Mouse (Mus musculus) mesoderm, embryonic 11.5 days (tissue): ENCODE results near the gene Arvcf.

Experiments
- DNase-seq: peaks from one replicate; pipeline ENCODE4 v3.0.0-alpha.2; 2012; ENCODE audit warnings: low read depth, low spot score

Gene Arvcf

DNA sequence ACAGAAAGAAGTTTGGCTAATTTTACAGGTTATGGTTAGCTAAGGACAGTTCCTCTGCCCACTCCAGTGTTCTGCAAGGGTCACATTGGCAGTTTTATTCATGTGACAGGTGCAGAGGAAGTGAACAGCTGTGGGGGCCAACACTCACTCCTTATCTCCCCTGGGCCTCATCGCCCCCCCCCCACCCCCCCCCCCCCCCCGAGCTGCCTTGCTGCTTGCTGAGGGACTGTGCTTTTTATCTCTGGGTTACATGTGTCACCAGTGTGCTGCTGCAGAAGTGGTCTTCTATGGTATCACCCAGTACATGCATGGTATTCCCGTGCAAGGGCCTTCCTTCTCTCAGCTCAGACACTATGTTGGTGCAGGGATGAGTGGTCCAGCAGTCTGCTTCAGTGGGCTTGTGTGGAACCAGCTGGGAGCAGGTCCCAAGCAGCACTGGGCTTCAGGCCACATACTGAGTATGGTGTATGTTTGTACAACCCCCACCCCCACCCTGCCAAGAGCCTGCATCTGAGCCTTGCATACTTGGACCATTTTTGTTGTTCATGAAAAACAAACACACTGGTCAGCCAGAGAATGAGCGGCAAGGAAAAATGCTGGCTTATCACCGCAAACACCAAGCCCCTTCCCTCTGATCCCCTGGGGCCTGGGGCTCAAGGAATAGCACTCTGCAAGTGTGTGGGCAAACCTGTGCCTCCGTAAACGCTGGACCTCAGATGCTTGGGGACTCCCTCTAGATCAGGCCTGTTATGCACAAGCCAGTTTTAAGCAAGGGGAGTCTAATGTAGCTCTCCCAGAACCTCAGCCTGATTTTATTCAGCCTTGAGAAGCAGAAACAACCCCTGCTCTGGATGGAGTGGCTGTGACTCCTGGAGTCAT lies 40.0 kb downstream of the Arvcf start:
- no peak for DNase-seq

DNA sequence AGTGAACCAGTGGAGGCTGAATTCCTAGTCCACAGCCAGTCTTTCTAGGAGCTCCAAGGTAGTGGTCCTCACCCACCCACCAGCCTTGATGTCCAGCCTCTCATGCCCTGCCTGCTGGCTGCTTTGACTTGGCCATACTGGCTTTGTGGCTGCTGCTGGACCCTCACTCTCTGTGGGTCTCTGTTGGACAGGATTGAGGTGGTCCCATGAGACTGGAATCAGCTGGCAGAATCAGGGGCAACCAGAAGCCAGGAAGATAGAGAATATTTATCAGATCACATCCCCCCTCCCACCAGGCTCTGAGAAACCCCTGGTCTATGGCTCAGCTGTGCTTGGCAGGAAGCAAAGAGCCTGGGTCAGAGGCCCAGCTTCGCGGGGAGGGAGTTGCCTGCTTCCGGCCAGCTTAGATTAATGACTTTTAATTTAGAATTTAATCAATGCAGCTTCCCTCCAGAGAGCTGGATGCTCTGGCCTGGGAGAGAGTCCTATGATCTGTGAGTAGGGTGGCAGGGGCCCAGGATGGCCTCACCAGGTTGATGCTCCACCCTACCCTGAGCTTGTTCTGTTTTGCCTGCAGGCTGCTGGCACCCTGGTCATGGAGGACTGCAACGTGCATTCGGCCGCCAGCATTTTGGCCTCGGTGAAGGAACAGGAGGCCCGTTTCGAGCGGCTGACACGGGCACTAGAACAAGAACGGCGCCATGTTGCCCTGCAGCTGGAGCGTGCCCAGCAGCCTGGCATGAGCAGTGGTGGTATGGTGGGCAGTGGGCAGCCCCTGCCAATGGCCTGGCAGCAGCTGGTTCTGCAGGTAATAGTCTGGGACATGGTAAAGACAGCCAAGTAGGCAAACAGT lies 40.8 kb downstream of the Arvcf start:
- no peak for DNase-seq

DNA sequence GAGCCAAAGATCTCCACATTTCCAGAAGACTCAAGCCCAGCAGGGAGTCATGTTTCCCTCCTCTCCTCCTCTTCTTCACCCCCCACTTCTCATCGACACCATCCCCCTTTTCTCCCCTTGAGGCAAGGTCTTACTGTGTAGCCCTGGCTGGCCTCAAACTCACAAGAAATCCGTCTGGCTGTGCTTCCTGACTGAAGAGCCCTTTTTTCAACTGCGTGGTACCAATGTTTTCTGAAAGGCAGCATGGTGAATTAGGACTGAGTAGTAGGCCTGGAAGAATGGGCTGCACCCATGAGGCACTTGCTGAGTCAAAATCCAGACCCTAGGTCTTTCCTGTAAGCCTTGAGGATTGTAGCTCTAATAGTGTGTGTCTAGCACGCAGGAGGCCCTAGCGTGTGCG lies 42.4 kb downstream of the Arvcf start:
- DNase-seq = no peak

DNA sequence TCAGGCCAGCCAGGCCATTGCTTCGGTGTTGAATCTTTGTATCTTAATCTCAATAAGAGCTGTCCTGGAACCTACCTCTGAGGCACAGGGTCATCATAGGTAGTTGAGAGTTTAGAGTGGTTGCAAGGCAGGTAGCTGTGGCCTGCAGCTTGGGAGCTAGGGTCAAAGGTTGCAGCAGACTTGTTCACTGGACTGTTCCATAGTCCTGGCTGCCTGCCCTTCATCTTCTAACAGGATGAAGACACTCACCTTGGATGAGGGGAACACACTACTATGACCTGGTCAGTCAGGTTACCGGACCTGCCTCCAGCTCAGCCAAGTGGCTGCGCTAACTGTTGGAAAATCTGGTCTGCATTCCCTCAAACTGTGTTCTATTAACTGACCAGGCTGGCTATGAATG lies 43.1 kb downstream of the Arvcf start:
- DNase-seq = no peak

DNA sequence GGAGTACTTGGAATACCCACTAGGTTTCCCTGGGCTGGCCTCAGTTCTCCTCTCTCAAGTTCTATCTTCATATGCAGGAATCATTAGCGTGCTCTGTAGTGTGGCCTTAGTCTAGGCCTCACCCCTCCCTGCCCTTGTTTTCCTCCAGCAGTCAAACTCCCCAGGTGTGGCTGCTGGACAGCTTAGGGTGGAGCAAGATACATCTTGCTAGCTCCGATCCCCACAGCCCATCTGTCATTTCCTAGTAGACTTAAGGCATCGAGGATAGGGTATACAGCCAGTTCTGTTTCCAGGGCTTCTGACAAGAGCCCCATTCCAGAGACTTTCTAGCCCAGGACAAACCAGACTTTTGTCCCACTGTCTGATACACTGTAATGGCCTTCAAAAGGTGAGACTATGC lies 43.7 kb downstream of the Arvcf start:
- DNase-seq = no peak

DNA sequence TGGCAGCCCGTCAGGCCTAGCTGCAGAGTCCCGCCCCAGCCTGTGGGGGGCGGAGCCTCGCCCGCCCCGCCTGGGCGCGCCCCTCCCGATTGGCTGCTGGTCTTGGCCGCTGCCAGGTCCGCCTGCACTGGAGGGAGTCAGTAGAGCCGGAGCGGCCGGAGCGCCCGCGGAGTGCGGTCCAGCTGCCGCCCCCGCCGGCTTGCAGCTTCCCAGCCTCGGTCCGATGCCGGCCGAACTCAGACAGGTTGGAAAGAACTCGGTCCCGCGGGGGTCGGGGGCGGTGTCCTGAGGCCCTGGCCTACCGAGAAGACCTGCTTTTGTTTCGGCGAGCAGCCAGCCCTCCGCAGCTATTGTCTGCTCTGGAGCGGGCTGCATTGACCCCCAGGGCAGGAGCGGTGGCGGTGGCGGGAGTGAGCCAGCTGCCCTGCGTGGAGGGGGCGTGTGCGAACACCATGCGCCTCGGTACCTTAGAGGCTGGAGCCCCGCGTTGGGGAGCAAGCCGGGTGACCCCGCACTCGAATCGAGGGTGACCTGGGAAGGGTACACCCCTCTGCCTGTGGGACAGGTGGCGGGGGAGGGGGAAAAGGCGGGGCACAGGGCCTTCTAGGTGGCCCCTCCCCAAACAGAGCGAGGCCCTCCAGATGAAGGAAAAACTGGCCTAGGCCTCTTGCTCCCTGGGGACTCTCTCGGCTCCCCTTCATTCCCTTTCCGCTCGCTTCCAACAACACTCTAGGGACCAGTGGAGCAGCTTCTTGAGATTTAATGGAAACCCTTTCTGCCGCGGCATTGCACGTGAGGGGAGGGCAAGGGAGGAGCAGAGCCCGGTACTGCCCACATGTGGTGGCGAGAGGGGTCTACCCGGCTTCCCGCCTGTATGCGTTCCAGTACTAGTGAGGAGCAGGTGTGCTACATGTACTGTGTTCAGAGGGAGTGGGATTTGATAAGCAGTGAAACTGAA lies 44.8 kb downstream of the Arvcf start:
- DNase-seq = peak; percentile 89

DNA sequence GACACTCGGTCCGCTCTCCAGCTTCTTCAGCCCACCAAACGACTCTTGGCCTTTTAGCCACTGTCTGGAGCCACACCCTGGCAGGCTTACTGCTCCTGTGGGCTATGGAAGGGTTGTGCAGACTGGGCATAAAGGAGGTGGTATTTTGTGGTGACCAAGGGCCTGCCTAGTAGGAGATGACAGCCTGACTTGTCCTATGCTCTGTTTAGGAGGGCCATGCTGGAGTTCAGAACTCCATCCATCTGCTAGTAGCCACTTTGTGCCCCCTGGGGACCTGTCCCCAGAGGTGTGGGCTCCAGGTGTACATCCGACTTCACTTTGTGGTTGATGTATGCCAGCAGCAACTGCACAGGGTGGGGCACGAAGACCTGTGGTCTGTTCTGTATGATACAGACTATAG lies 45.6 kb downstream of the Arvcf start:
- DNase-seq = no peak

DNA sequence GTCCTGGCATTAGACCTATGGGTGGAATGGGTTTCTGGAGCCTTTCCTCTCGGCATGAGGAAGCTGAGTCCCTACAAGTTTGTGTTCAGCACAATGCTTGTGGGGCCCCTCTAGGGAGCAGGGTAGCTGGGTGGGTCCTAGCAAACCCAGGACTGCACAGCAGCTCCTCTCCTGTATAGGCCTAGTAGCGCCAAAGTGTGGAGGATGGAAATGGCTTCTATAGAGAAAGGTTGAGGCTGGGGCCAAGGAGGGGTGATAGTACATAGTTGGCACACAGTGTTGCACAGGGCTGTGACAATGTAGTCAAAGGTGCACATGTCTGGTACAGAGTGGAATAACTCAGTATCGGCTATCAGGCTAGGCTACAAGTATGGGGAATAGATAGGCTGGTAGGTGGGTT lies 46.1 kb downstream of the Arvcf start:
- no peak for DNase-seq

DNA sequence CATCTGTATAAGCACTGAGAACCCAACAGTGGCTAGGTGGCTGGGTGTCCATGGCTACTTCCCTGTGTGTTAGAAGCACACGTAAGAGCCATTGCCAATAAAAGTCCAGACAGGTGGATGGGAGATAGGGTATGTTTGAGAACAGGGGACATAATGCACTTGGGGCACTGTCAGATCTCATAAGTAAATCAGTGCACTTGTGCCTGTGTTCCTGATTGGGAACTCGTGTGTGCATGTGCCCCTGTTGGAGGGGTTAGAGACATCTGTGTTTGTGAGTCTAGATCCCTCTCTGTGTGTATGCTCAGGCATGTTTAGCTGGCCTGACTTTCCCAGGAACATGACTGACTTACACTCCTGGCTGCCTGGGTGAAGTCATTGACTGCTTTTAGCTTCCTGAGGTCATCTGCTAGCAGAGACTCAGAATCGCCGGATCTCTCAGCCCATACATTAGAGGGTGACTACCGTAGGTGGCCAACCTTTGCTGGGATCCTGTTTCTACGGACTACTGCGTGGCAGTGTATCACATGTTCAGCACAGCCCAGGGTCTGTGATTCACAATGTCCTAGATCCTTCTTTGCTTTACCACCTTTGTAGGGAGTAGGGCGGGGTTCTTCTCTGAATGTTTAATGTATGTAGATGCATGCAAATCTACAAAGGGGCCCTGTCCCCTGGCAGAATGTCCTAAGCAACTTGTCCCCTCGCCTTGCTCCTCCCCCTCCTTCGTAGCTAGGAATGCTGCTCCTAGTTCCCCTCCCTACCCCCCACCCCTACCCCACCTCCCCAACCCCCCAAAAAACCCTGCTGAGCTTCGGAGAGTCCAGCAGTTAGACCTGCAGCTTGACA lies 47.0 kb downstream of the Arvcf start:
- DNase-seq = no peak

DNA sequence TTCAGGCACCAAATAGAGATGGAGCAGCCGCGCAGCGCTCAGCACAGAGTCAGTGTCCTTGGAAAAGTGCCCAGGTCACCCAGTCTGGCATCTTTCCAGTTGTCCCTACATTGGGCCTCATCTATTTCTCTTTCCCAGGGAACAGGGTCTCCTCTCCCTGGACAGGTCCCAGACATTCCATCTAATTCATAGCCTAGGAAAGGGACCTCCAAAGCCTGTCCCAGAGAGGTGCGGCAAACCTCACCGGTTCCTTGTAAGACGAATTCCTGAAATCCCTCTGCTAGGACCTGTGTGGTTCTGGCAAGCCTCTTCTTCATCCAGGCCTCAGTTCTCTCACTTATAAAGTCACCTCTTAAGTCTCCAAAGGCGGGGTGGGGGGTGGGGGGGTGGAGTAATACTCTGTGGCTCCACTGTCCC lies 47.6 kb downstream of the Arvcf start:
- no peak for DNase-seq

DNA sequence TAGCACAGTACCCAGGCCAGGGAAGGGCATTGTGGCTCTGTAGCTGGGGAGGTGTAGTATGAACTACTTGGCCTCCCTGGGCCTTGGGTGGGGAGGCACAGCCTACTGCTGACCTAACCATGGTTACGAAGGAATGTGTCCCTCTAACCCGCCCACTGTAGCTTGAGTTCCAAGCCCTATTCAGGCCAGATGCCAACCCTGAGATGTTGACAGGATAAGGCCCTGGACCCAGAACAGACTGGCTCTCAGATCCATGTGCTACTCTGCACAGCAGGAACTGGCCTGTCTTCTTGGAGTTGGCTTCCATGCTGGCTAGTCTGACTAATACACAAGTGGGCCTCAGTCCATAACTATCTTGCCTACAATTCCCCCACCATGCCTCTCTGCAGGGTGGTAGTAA lies 48.2 kb downstream of the Arvcf start:
- no peak for DNase-seq

DNA sequence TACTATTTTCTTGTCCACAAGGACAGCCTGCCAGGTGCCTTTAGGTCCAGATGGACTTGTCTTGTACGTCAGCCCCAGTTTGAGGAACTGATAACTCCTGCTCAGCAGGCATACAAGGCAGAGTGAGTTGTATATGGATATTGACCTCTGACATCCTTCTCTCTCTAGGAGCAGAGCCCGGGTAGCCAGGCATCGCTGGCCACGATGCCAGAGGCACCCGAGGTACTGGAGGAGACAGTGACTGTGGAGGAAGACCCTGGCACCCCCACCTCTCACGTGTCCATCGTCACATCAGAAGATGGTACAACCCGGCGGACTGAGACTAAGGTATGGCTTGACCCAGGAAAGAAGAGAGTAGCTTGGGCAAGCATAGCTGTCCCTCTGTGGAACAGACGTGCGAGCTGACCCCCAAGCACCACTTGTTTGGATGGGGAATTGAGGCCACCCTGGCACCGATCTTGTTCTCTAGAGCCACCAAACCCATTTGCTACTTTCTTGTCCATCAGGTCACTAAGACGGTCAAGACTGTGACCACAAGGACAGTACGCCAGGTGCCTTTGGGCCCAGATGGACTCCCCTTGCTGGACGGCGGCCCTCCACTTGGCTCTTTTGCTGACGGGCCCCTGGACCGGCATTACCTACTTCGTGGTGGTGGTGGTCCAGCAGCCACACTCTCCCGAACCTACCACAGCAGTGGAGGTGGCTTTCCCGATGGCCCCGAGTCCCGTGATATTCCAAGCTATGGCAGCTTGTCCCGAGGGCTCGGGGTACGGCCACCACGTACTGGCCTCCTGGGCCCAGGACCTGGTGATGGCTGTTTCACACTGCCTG lies 49.0 kb downstream of the Arvcf start:
- no peak for DNase-seq

DNA sequence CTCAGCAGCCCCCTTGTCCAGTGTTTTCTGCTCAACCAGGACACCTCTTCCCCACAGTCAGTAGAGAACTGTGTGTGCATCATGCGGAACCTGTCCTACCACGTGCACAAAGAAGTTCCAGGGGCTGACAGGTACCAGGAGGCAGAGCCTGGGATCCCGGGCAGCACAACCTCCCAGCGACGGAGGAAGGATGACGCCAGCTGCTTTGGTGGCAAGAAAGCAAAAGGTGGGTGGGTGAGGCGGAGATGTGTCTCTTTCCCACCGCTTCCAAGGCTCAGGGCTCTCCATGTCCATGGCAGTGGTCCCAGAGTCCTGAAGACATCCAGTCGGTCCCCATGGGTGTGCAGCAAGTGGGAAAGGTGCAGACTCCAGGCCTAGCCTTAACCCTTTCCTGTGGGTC lies 52.0 kb downstream of the Arvcf start:
- no peak for DNase-seq

DNA sequence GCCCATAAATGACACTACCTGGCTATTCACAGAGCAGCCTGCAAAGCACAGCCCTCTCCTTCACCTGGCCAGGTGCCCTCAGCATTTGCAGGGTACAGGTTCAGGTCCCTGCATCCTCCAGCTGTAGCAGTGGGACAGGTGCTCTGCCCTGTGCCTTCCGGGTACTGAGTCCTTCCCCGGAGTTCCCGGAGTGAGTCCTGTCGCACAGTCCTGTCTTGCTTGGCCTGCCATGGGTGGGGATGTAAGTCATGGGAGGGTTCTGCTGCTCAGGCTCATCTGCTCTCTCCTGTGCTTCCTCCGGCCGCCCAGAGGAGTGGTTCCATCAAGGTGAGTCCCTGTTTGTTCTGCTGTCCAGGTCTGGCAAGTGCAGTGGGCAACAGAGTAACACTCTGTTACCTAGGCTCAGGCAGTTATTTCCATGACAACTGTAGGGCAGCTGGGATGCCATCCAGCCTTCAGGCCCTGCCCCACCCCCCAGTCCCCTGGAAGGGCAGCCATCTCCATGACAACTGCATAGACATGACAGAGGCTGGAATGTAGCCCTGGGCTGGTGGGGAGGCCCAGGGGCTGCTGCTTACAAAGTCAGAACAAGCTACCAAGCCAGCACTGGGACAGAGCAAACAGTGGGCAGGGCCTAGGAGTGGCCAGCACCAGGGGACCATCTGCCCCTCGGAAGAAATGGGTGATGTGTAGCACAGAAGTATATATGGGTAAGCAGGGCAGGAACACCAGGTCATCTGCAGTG lies 52.7 kb downstream of the Arvcf start:
- DNase-seq = peak; percentile 90

DNA sequence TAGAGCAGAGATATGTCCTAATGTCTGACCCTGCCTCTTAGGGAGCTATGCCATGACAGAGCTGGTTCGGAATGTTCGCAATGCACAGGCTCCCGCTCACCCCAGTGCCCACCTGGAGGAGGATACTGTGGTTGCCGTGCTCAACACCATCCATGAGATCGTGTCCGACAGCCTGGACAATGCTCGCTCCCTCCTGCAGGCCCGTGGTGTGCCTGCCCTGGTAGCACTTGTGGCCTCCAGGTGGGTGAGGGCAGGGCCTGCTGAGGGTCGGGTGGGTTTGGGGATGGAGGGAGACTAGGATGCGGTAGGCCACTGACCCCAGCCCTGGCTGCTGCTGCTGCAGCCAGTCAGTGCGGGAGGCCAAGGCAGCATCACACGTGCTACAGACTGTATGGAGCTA lies 55.3 kb downstream of the Arvcf start:
- DNase-seq = no peak

DNA sequence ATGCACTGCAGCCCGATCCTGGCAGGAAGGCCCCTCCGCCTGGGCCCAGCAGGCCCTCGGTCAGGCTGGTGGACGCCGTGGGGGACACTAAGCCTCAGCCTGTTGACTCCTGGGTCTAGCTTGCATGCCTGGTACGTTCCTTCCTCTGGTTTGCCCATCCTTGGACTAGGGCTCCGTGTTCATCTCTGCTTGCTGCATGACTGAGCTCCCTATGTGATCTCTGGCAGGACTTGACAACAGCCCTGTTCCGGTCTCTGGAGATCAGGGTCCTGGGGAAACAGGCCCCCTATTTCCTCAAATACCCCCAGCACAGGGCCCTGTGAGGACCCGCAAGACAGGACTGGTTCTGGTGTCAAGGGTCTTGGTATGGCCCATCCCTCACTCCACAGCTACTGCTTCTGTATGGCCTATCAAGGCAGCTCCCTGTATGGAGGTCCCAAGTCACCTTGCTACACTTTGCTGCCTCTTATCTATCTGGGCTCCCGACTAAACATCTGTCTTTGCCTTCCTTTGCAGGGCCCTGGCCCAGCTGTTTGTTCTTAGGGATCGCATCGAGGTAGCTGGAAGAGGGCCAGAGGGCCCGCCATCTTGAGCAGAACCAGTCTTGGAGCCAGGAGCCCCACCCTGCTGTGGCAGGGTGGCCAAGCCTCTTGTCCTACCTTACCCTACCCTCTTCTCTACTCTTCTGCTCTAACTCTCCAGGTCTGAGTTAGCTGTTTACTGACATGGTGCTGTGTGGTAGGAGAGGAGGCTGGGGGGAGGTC lies 57.3 kb downstream of the Arvcf start:
- no peak for DNase-seq

DNA sequence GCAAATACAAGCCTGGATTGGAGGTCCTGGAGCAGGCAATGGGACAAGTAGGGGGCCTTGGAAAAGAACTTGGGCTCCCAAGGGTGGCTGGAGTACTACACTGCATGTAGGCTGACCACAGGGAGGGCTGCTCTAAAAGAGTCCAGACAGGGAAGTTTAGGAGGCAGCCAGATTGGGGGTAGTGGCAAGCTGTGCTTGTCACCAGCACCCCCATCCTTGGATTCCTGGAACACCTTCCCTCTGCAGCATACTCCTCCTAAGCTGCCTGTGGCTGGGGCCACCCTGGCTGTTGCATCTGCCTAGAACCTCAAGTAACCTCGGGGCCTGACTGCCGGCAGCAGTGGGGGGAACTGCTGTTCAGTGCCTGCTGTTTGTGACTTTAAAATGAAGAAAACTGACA lies 57.9 kb downstream of the Arvcf start:
- no peak for DNase-seq

DNA sequence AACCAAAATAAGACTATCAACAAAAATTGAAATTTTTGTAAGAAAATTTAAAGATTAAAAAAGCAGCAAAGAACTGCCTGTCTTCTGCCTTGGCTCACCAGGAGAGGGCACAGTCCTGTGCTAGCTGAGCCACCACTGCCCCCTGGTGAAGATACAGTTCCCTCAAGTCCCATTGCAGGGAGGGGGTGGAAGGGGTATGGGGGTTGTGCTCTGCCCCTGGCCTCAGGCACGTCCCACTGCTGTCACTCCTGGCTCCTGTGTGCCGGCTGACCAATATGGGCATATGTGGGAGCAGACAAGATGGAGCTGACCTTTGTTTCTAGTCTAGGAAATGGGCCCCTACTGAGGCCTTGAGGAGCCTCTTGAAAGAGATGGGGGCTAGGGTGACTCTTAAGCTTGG lies 58.3 kb downstream of the Arvcf start:
- DNase-seq = no peak
